Mouse (Mus musculus): Measurements from ENCODE around the gene Col23a1. TPM values are rescaled to one million over a fixed set of nuclear protein-coding genes. Genes with fewer than 3 reads are reported as not detected.

Gene Col23a1
- polyA plus RNA-seq, 1 experiment from 2014 or later = 0.15 TPM

GRCm38 (mm10) chr11:51552091-51552490 is 262.4 kb downstream of the Col23a1 start:
- no peak overlapping the region for H3K4me2 ChIP-seq (ENCODE audit: low read depth, low read length)
- no peak for ATAC-seq (ENCODE audit: low read depth)
- H3K4me1 ChIP-seq (ENCODE audit: control insufficient read depth, low read depth, low read length) = no peaks in the 10 kb centered on the region
- no peaks in the 10 kb centered on the region for H3K9me3 ChIP-seq (replicated peaks; ENCODE audit: control insufficient read depth, low read length)
- H3K4me3 ChIP-seq (ENCODE audit: low read depth, low read length) = no peak overlapping the region
- 54% methylated on average over 3 of the region's 3 CpGs for WGBS (ENCODE audit: insufficient replicate concordance)
- no peak overlapping the region for H3K9ac ChIP-seq (ENCODE audit: low read depth, low read length)
- no peaks in the 10 kb centered on the region for H3K36me3 ChIP-seq (ENCODE audit: control insufficient read depth, insufficient read depth)
- H3K27me3 ChIP-seq (ENCODE audit: control insufficient read depth, insufficient read depth, low read depth, low read length) = no peaks in the 10 kb centered on the region
- H3K27ac ChIP-seq (ENCODE audit: low read length) = no peak overlapping the region

- Histone ChIP-seq H3K4me1 (ENCODE audit: control insufficient read depth, low read depth, low read length) (no peaks in the 10 kb centered on the region), H3K4me3 (ENCODE audit: low read depth, low read length) (no peak overlapping the region), H3K4me2 (ENCODE audit: low read depth, low read length) (no peak overlapping the region), H3K27ac (ENCODE audit: low read length) (no peak overlapping the region), H3K9ac (ENCODE audit: low read depth, low read length) (no peak overlapping the region), H3K36me3 (ENCODE audit: control insufficient read depth, insufficient read depth) (no peaks in the 10 kb centered on the region), H3K9me3 (replicated peaks; ENCODE audit: control insufficient read depth, low read length) (no peaks in the 10 kb centered on the region), H3K27me3 (ENCODE audit: control insufficient read depth, insufficient read depth, low read depth, low read length) (no peaks in the 10 kb centered on the region)
- whole genome bisulfite sequencing (ENCODE audit: insufficient replicate concordance) = 62% methylated on average over 9 of the region's 10 CpGs
- ATAC-seq (ENCODE audit: low read depth) = no peak
These were observed 264.9 kb downstream of the Col23a1 start for GRCm38 (mm10) chr11:51554590-51554989.

- Histone ChIP-seq H3K4me1 (ENCODE audit: control insufficient read depth, low read depth, low read length) (no peaks in the 10 kb centered on the region), H3K36me3 (ENCODE audit: control insufficient read depth, insufficient read depth) (no peaks in the 10 kb centered on the region), H3K27ac (ENCODE audit: low read length) (no peak overlapping the region), H3K9me3 (replicated peaks; ENCODE audit: control insufficient read depth, low read length) (no peaks in the 10 kb centered on the region), H3K27me3 (ENCODE audit: control insufficient read depth, insufficient read depth, low read depth, low read length) (no peaks in the 10 kb centered on the region), H3K9ac (ENCODE audit: low read depth, low read length) (no peak overlapping the region), H3K4me3 (ENCODE audit: low read depth, low read length) (no peak overlapping the region), H3K4me2 (ENCODE audit: low read depth, low read length) (no peak overlapping the region)
- ATAC-seq (ENCODE audit: low read depth) = no peak
- 19% methylated on average over 2 of the region's 2 CpGs for WGBS (ENCODE audit: insufficient replicate concordance)
These were observed 265.3 kb downstream of the Col23a1 start for GRCm38 (mm10) chr11:51555066-51555465.

DNA sequence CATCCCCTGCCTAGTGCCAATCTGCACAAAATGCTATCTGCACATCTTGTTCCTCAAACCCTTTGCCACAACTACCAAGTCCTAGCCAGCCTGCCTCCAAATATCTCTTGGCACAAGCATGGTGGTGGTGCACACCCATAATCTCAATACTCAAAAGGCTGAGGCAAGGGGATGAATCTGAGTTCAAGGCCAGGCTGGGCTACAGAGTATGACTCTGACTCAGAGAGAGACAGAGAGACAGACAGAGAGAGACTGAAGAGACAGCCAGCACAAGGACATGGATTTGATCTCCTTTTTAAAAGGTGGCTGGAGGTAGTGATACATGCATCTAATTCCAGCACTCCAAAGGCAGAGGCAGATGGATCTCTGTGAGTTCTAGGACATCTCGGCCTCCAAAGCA is 273.6 kb downstream of the Col23a1 start:
- ATAC-seq (ENCODE audit: low read depth) = no peak
- no peaks in the 10 kb centered on the region for H3K36me3 ChIP-seq (ENCODE audit: control insufficient read depth, insufficient read depth)
- WGBS (ENCODE audit: insufficient replicate concordance) = 56% methylated on average over 1 of the region's 1 CpGs

DNA sequence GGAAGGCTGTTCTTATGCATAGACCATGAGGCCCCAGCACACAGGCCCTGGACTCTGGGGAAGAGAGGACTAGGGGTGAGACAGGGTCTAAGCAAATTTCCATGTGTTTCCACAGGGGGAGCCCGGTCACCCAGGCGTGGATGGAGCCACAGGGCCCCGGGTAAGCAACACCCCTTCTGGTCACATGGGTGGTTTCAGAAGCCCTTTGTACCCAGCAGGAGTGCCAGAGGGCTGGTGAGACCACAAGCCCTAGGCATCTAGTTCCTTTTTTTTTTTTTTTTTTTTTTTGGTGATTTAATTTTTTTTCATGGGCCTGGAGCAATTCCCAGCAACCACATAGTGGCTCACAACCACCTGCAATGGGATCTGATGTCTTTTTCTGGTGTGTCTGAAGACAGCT is 275.3 kb downstream of the Col23a1 start:
- 0 out of 2 replicates have a peak, but pooled peaks have one; percentile 21 for ATAC-seq (ENCODE audit: low read depth)
- Histone ChIP-seq H3K4me2 (ENCODE audit: low read depth, low read length) (no peak overlapping the region), H3K27ac (ENCODE audit: low read length) (no peak overlapping the region), H3K4me3 (ENCODE audit: low read depth, low read length) (no peak overlapping the region), H3K9me3 (replicated peaks; ENCODE audit: control insufficient read depth, low read length) (no peaks in the 10 kb centered on the region), H3K4me1 (ENCODE audit: control insufficient read depth, low read depth, low read length) (no peaks in the 10 kb centered on the region), H3K27me3 (ENCODE audit: control insufficient read depth, insufficient read depth, low read depth, low read length) (no peaks in the 10 kb centered on the region), H3K36me3 (ENCODE audit: control insufficient read depth, insufficient read depth) (no peaks in the 10 kb centered on the region), H3K9ac (ENCODE audit: low read depth, low read length) (no peak overlapping the region)
- 19% methylated on average over 3 of the region's 3 CpGs for WGBS (ENCODE audit: insufficient replicate concordance)

More for the DNA sequence above, 273.6 kb downstream of the Col23a1 start:
- Histone ChIP-seq H3K4me2 (ENCODE audit: low read depth, low read length) (no peak overlapping the region), H3K9ac (ENCODE audit: low read depth, low read length) (no peak overlapping the region), H3K27me3 (ENCODE audit: control insufficient read depth, insufficient read depth, low read depth, low read length) (no peaks in the 10 kb centered on the region), H3K4me1 (ENCODE audit: control insufficient read depth, low read depth, low read length) (no peaks in the 10 kb centered on the region), H3K4me3 (ENCODE audit: low read depth, low read length) (no peak overlapping the region), H3K9me3 (replicated peaks; ENCODE audit: control insufficient read depth, low read length) (no peaks in the 10 kb centered on the region), H3K27ac (ENCODE audit: low read length) (no peak overlapping the region)

GRCm38 (mm10) chr11:51565951-51566350 is 276.2 kb downstream of the Col23a1 start:
- Histone ChIP-seq H3K36me3 (ENCODE audit: control insufficient read depth, insufficient read depth) (no peaks in the 10 kb centered on the region), H3K4me3 (ENCODE audit: low read depth, low read length) (no peak overlapping the region), H3K4me1 (ENCODE audit: control insufficient read depth, low read depth, low read length) (no peaks in the 10 kb centered on the region), H3K9me3 (replicated peaks; ENCODE audit: control insufficient read depth, low read length) (no peaks in the 10 kb centered on the region), H3K27me3 (ENCODE audit: control insufficient read depth, insufficient read depth, low read depth, low read length) (no peaks in the 10 kb centered on the region), H3K4me2 (ENCODE audit: low read depth, low read length) (no peak overlapping the region), H3K27ac (ENCODE audit: low read length) (no peak overlapping the region), H3K9ac (ENCODE audit: low read depth, low read length) (no peak overlapping the region)
- no peak for ATAC-seq (ENCODE audit: low read depth)
- WGBS (ENCODE audit: insufficient replicate concordance) = 75% methylated on average over 6 of the region's 6 CpGs

DNA sequence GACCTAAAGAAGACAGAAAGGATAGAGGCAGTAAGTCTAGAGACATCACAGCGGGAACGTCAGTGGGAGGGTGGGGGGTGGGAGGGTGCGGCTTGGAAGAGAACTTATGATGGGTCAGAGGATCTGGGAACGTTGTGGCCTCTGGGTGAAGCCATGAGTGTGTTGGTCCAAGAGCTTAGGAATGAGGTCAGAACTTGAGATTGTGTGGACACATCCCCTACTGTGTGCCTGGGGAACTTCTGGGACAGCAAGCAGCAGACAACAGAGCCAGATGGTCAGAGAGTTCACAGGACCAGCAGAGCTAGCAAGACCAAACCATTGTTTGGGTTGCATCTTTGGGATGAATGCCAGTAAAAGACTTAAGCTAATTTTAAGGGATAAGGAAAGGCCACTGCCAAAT is 279.1 kb downstream of the Col23a1 start:
- no peak for ATAC-seq (ENCODE audit: low read depth)
- H3K27ac ChIP-seq (ENCODE audit: low read length) = no peak overlapping the region
- 79% methylated on average over 4 of the region's 4 CpGs for WGBS (ENCODE audit: insufficient replicate concordance)
- no peak overlapping the region for H3K4me2 ChIP-seq (ENCODE audit: low read depth, low read length)
- H3K27me3 ChIP-seq (ENCODE audit: control insufficient read depth, insufficient read depth, low read depth, low read length) = no peaks in the 10 kb centered on the region
- no peaks in the 10 kb centered on the region for H3K4me1 ChIP-seq (ENCODE audit: control insufficient read depth, low read depth, low read length)
- H3K9me3 ChIP-seq (replicated peaks; ENCODE audit: control insufficient read depth, low read length) = no peaks in the 10 kb centered on the region
- no peak overlapping the region for H3K4me3 ChIP-seq (ENCODE audit: low read depth, low read length)
- H3K36me3 ChIP-seq (ENCODE audit: control insufficient read depth, insufficient read depth) = no peaks in the 10 kb centered on the region
- no peak overlapping the region for H3K9ac ChIP-seq (ENCODE audit: low read depth, low read length)

DNA sequence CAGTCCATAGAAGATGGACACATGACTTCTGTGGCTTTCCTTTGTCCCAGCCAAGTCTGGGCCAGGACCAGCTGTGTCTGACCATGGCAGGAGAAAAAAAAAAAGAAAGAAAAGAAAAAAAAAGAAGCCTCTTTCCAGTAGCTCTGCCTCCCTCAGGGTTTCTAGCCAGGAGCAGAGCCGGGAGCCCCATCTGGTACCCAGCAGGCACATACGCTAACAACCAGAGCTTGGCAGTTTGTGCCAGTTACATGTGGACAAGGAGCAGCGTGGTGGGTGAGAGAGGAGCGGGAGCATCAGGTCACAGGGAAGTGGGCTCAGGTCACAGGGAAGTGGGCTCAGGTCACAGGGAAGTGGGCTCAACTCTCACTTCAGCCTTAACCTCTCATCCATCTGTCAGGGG is 286.7 kb downstream of the Col23a1 start:
- no peak overlapping the region for H3K9ac ChIP-seq (ENCODE audit: low read depth, low read length)
- H3K27ac ChIP-seq (ENCODE audit: low read length) = no peak overlapping the region
- H3K4me3 ChIP-seq (ENCODE audit: low read depth, low read length) = no peak overlapping the region
- no peaks in the 10 kb centered on the region for H3K4me1 ChIP-seq (ENCODE audit: control insufficient read depth, low read depth, low read length)
- ATAC-seq (ENCODE audit: low read depth) = no peak
- no peaks in the 10 kb centered on the region for H3K36me3 ChIP-seq (ENCODE audit: control insufficient read depth, insufficient read depth)
- no peak overlapping the region for H3K4me2 ChIP-seq (ENCODE audit: low read depth, low read length)
- H3K27me3 ChIP-seq (ENCODE audit: control insufficient read depth, insufficient read depth, low read depth, low read length) = no peaks in the 10 kb centered on the region
- H3K9me3 ChIP-seq (replicated peaks; ENCODE audit: control insufficient read depth, low read length) = no peaks in the 10 kb centered on the region
- WGBS (ENCODE audit: insufficient replicate concordance) = 60% methylated on average over 4 of the region's 4 CpGs

DNA sequence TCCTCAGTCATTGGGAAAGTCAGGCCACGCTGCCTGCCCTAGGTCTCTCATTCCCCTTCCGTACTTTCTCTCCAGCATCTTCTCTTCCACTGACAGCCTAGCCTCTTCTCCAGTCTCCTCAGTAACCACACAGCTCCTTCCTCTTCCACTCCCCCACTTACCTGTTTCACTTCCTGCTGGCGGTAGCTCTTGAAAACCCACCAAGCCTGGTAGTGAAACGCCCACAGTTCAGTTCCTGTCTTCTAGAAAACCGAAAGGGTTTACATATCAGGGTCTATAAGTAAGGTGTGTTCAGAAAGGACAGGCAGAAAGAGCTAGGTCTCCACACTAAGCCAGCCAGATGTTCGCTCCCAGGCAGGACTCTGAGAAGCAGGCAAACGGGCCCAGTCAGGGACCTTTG is 287.9 kb downstream of the Col23a1 start:
- Histone ChIP-seq H3K4me2 (ENCODE audit: low read depth, low read length) (no peak overlapping the region), H3K9me3 (replicated peaks; ENCODE audit: control insufficient read depth, low read length) (no peaks in the 10 kb centered on the region), H3K4me1 (ENCODE audit: control insufficient read depth, low read depth, low read length) (no peaks in the 10 kb centered on the region), H3K36me3 (ENCODE audit: control insufficient read depth, insufficient read depth) (no peaks in the 10 kb centered on the region), H3K27ac (ENCODE audit: low read length) (no peak overlapping the region), H3K27me3 (ENCODE audit: control insufficient read depth, insufficient read depth, low read depth, low read length) (no peaks in the 10 kb centered on the region), H3K4me3 (ENCODE audit: low read depth, low read length) (no peak overlapping the region), H3K9ac (ENCODE audit: low read depth, low read length) (no peak overlapping the region)
- ATAC-seq (ENCODE audit: low read depth) = no peak
- WGBS (ENCODE audit: insufficient replicate concordance) = 41% methylated on average over 7 of the region's 7 CpGs

- 37% methylated on average over 4 of the region's 4 CpGs for WGBS (ENCODE audit: insufficient replicate concordance)
These were observed 289.3 kb downstream of the Col23a1 start for GRCm38 (mm10) chr11:51579024-51579423.

More at GRCm38 (mm10) chr11:51579024-51579423, 289.3 kb downstream of the Col23a1 start:
- Histone ChIP-seq H3K4me1 (ENCODE audit: control insufficient read depth, low read depth, low read length) (peaks cover 9% of the 10 kb centered on the region), H3K27me3 (ENCODE audit: control insufficient read depth, insufficient read depth, low read depth, low read length) (no peaks in the 10 kb centered on the region), H3K4me2 (ENCODE audit: low read depth, low read length) (no peak overlapping the region), H3K27ac (ENCODE audit: low read length) (no peak overlapping the region), H3K9ac (ENCODE audit: low read depth, low read length) (no peak overlapping the region), H3K9me3 (replicated peaks; ENCODE audit: control insufficient read depth, low read length) (no peaks in the 10 kb centered on the region), H3K4me3 (ENCODE audit: low read depth, low read length) (no peak overlapping the region), H3K36me3 (ENCODE audit: control insufficient read depth, insufficient read depth) (no peaks in the 10 kb centered on the region)
- no peak for ATAC-seq (ENCODE audit: low read depth)
